Mouse (Mus musculus) limb, embryonic 14.5 days (tissue): Measurements from ENCODE around the gene Nbea. TPM values are rescaled to one million over a fixed set of nuclear protein-coding genes. Genes with fewer than 3 reads are reported as not detected.

Experiments
- ATAC-seq: fragments of 200-750 bp; cut with Nextera tagmentation; 2 replicates; pipeline ENCODE4 v1.8.0; 2017; ENCODE audit warnings: low read depth, moderate number of reproducible peaks, moderate TSS enrichment; ENCODE audit not compliant: low FRiP score
- DNase-seq: peaks from one replicate; pipeline ENCODE4 v3.0.0-alpha.2; 2015; ENCODE audit warnings: low spot score
- H3K27ac ChIP-seq: fragments of 300-500 bp; sonication (generic); replicated peaks from 2 replicates; pipeline ENCODE4 v1.5.1; 2014; ENCODE audit warnings: low read depth, mild to moderate bottlenecking, low read length, moderate library complexity, mixed read lengths
- H3K27me3 ChIP-seq: fragments of 300-500 bp; sonication (generic); 2 replicates; pipeline ENCODE4 v1.6.1; 2014; ENCODE audit warnings: low read length, mixed read lengths; ENCODE audit not compliant: control insufficient read depth, insufficient read depth
- H3K36me3 ChIP-seq: fragments of 300-500 bp; sonication (generic); 2 replicates; pipeline ENCODE4 v1.6.1; 2014; ENCODE audit warnings: mild to moderate bottlenecking, low read length, moderate library complexity, mixed read lengths; ENCODE audit not compliant: control insufficient read depth, insufficient read depth
- H3K4me1 ChIP-seq: fragments of 300-500 bp; sonication (generic); 2 replicates; pipeline ENCODE4 v1.6.1; 2014; ENCODE audit warnings: antibody characterized with exemption, low read length, mixed read lengths; ENCODE audit not compliant: control insufficient read depth, insufficient read depth
- H3K4me2 ChIP-seq: fragments of 300-500 bp; sonication (generic); replicated peaks from 2 replicates; pipeline ENCODE4 v1.6.1; 2014; ENCODE audit warnings: low read depth, mild to moderate bottlenecking, low read length, moderate library complexity; ENCODE audit not compliant: severe bottlenecking
- H3K4me3 ChIP-seq: fragments of 300-500 bp; sonication (generic); replicated peaks from 2 replicates; pipeline ENCODE4 v1.5.1; 2014; ENCODE audit warnings: low read length
- H3K9ac ChIP-seq: fragments of 300-500 bp; sonication (generic); 2 replicates; pipeline ENCODE4 v1.6.1; 2014; ENCODE audit warnings: mild to moderate bottlenecking, low read depth, low read length, moderate library complexity; ENCODE audit not compliant: severe bottlenecking
- H3K9me3 ChIP-seq: fragments of 300-500 bp; sonication (generic); 2 replicates; pipeline ENCODE4 v1.6.1; 2016; ENCODE audit warnings: low read length; ENCODE audit not compliant: control insufficient read depth
- POLR2A ChIP-seq: fragments of 200-500 bp; IDR thresholded peaks from 2 replicates; pipeline ENCODE4 v1.8.0; 2012; ENCODE audit warnings: inconsistent platforms, mild to moderate bottlenecking, moderate library complexity, borderline replicate concordance; ENCODE audit not compliant: insufficient read depth, insufficient read length; ENCODE audit errors: extremely low read depth
- WGBS: fragments of 180-500 bp; shearing (Covaris S2); extraction: QIAGEN DNeasy Blood & Tissue Kit; methylation state at CpG from one replicate; pipeline ENCODE4 v1.1.7; 2014; 5-methylcytosine and 5-hydroxymethylcytosine counted together
- polyA plus RNA-seq, 2 experiments: library from polyadenylated mRNA; depleted of rRNA in 1 of 2; stranded (reverse) in 1 of 2; unstranded in 1 of 2; fragments of >200 nt; fragmentation: Nextera tagmentation in 1 of 2; extraction: Ambion mirVana in 1 of 2; gene quantifications; 2 replicates each; pipeline versions ENCODE4 v1.2.1 to v1.2.3; 2012 to 2014

Nbea gene
- polyA plus RNA-seq, 2 experiments: 20.6 to 34.1 TPM

DNA sequence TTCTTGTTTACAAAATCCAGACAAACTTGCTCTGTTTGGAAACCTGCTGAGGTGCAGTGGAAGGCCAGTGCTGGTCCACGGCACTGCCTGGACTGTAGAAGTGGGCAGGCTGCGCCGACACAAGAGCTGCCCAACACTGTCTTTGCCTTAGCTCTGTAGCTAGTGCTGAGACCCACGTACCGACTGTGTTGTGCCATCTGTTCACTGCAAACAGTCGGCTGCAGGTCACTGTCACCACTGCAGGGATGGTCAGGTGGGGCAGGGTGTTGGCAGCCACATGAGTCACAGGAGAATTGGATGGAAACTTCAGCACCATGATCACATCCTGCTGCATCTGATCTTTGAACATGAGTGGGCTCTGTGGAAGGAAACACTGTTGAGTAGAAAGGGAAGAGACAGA lies 536.3 kb downstream of the Nbea start:
- TF ChIP-seq POLR2A: no peak
- H3K4me2 ChIP-seq: no peak overlapping the region
- ATAC-seq (no peak), DNase-seq (no peak)
- peaks cover 16% of the 10 kb centered on the region for H3K36me3 ChIP-seq
- WGBS: 83% methylated on average over 6 of the region's 6 CpGs
- H3K27ac ChIP-seq: no peak overlapping the region
- no peaks in the 10 kb centered on the region for H3K9me3 ChIP-seq
- no peak overlapping the region for H3K9ac ChIP-seq
- no peaks in the 10 kb centered on the region for H3K27me3 ChIP-seq
- no peak overlapping the region for H3K4me3 ChIP-seq
- peaks cover 24% of the 10 kb centered on the region for H3K4me1 ChIP-seq

DNA sequence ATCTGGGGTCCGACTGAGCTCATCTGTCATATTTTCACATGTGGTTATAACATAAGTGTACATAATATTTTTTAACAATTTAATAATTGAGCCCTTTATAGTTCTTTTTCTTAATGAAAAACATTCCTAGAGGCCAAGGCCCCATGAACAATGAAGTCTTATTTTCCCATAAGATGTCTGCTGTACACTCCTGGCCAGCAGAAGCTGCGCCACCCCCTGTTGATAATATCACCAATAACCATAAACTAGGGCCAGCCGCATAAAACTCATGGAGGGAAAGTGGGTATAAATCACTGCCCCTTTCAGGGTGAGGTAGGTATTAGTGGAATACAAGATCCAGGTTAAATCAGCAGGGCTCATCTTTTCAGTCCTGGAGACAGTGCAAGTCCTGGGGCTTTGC lies 537.1 kb downstream of the Nbea start:
- Histone ChIP-seq H3K4me2 (no peak overlapping the region), H3K9ac (no peak overlapping the region), H3K9me3 (no peaks in the 10 kb centered on the region), H3K27me3 (no peaks in the 10 kb centered on the region), H3K36me3 (peaks cover 23% of the 10 kb centered on the region), H3K27ac (no peak overlapping the region), H3K4me3 (no peak overlapping the region), H3K4me1 (peaks cover 24% of the 10 kb centered on the region)
- 38% methylated on average over 3 of the region's 3 CpGs for WGBS
- TF ChIP-seq POLR2A: no peak
- ATAC-seq: peak; percentile 30; the same call in 1 of the 2 replicates
- no peak for DNase-seq

DNA sequence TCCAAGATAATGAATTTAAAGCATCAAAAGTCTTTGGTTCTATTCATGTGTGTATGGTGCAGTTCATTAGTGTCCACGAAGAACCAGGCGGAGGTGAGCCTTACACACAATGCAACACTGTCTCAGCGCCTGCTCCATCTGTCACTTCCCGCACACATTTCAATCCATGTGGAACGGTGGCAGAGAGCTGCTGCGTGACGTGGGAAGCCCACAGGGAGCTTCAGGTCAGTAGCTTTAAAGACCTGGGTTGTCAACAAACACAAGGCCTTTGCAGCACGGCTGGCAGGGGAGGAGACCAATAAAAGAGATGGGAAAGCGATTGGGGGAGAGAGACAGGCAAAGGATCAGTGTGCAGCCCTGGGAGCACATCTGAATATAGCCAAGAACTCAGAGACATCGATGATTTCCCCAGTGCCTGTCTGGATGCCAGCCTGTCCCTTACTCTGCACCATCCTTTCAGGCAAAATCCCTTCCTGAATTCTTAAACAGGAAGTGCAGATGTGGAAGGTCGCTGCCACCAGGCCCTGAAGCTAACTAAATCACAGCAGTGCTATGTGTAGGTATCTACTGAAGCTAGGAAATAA lies 539.4 kb downstream of the Nbea start:
- Histone ChIP-seq H3K36me3 (peaks cover 26% of the 10 kb centered on the region), H3K9me3 (no peaks in the 10 kb centered on the region), H3K9ac (no peak overlapping the region), H3K27ac (no peak overlapping the region), H3K27me3 (no peaks in the 10 kb centered on the region), H3K4me2 (no peak overlapping the region), H3K4me1 (peaks cover 17% of the 10 kb centered on the region), H3K4me3 (no peak overlapping the region)
- ATAC-seq (no peak), DNase-seq (no peak)
- no peak for TF ChIP-seq POLR2A
- 54% methylated on average over 11 of the region's 11 CpGs for WGBS

DNA sequence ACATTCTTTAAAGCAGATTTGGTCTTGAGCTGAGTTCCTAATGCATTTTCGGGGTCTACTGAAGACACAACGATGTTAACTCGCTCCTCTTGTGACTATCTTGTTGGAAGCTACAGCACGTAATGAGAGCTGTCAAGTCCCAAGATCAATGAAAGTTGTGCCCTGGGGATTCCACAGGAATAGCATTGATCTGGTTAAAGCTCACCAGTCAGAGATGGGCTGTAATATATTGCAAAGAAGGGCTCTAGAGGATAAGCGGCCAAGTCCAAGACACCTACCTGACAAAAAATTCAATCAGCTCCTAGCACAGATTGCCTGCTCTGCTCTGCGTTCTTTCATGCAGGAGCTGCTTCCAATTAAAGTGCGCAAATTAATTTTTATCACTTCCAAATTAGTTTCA lies 545.8 kb downstream of the Nbea start:
- Histone ChIP-seq H3K9me3 (no peaks in the 10 kb centered on the region), H3K4me1 (no peaks in the 10 kb centered on the region), H3K4me3 (no peak overlapping the region), H3K9ac (no peak overlapping the region), H3K4me2 (no peak overlapping the region), H3K27ac (no peak overlapping the region), H3K27me3 (no peaks in the 10 kb centered on the region), H3K36me3 (peaks cover 15% of the 10 kb centered on the region)
- DNase-seq: no peak
- no peak for TF ChIP-seq POLR2A
- 71% methylated on average over 7 of the region's 7 CpGs for WGBS
- no peak for ATAC-seq

DNA sequence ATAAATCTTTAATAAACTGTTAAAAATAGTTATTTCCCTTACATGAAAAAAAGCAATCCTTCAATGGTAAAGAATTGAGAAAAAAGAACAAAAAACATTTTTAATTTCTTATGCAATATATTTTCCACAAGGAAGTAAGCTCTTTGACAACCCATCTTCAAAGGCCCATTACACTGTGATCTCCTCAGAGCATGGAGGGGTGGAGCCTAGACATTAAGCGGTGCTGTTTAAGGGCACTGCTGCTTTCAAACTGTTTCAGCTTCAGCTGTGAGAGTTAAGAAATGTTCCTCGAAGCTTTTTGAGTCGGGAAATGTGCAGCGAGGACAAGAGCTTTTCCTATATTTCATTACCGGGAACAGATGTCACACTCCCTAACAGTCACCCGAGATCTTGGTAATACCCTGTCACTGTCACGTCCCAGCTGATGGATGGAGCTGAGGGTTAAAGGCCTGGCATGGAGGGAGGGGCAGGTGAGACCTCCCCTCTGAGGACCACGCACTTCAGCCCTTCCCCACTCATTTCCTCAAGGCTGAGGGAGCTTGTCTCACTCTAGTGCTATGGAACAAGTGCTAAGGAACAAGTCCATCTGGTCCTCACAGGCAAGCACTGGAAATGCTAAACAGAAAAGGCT lies 547.8 kb downstream of the Nbea start:
- WGBS: 13% methylated on average over 8 of the region's 8 CpGs
- Histone ChIP-seq H3K27me3 (no peaks in the 10 kb centered on the region), H3K4me2 (no peak overlapping the region), H3K9me3 (no peaks in the 10 kb centered on the region), H3K9ac (no peak overlapping the region), H3K4me1 (no peaks in the 10 kb centered on the region), H3K4me3 (no peak overlapping the region), H3K36me3 (peaks cover 3% of the 10 kb centered on the region; the same call in 1 of the 2 replicates), H3K27ac (no peak overlapping the region)
- no peak for DNase-seq
- TF ChIP-seq POLR2A: no peak
- ATAC-seq: no peak
